Mouse (Mus musculus): ENCODE measurements around the gene Gdpd1. TPM values are rescaled to one million over a fixed set of nuclear protein-coding genes. Genes with fewer than 3 reads are reported as not detected.
"Not testable (repeated sequence)": the region's sequence is repeated elsewhere in the genome, so short reads cannot be mapped to it uniquely, and the experiment has no call there.

Gene Gdpd1
- total and polyA plus RNA-seq, 2 experiments from 2014 or later, result 59.9 to 157 TPM

DNA sequence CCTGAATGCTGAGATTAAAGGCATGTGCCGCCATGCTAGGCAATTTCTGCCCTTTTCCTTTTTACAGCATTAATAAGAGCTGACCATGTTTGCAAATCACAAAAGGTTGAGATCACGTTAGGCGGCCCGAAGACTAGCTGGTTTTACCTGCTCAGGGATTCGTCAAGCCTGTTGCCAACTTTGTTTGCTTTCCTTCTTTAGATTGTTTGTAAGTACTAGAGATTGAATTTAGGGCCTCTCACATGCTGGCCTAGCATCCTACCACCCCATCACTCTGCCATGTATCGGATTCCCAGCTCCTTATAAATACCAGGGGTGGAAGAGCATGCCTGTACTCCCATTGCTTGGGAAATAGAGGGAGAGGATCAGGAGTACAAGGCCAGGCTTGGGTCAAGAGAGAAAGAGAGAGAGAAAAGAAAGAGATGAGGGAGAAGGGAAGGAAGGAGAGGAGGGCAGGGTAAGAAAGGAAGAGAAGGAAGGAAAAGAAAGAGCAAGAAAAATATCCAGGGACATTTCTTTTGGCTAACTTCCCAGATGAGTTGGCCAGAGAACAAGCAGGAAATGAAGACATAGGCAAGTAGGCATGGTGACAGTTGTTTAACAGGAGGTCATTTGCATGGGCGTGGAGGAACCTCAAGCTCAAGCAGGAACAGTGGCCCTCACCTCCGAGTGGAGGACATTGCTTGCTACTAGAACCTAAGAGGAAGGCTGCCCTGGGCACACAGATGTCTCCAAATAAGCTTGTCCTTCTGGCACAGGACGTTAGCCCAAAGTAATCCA, 47.6 kb downstream of the Gdpd1 start:
- WGBS, result 77% methylated on average over 9 of the region's 9 CpGs

DNA sequence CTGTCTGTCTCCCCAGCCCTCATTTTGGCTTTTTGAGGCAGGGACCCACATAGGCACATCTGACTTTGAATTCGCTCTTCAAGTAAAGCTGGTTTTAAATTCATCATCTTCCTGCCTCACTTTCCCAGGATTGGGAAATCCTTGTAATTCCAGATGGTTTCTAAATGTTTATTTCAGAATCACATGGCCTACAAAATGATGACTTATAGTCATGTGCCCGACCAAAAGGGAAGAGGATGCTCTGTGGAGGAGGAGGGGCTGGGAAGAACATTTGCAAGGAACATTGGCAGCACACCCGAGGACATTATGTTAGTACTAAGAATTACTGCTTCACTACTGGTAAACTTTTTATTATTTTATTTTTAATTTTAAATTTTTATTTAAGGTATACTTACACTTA, 48.5 kb downstream of the Gdpd1 start:
- DNase-seq (ENCODE audit: low spot score) (no peak), ATAC-seq (no peak)
- 84% methylated on average over 3 of the region's 3 CpGs for WGBS
- Histone ChIP-seq H3K4me2 (ENCODE audit: low read depth, low read length) (no peak overlapping the region), H3K9ac (replicated peaks; ENCODE audit: low read length) (no peak overlapping the region), H3K27ac (no peak overlapping the region), H3K4me3 (ENCODE audit: low read length) (no peak overlapping the region), H3K36me3 (ENCODE audit: insufficient read depth, low read length) (no peaks in the 10 kb centered on the region), H3K4me1 (ENCODE audit: insufficient read depth, low read length) (no peaks in the 10 kb centered on the region), H3K9me3 (ENCODE audit: low read length) (no peaks in the 10 kb centered on the region), H3K27me3 (ENCODE audit: insufficient read depth, low read length) (no peaks in the 10 kb centered on the region)
- TF ChIP-seq CTCF (IDR thresholded peaks at IDR 0.05; ENCODE audit: low read depth), result no peak

More for the DNA sequence above, 47.6 kb downstream of the Gdpd1 start:
- no peaks in the 10 kb centered on the region for H3K9me3 ChIP-seq (ENCODE audit: low read length)
- TF ChIP-seq CTCF (IDR thresholded peaks at IDR 0.05; ENCODE audit: low read depth), result no peak
- H3K4me1 ChIP-seq (ENCODE audit: insufficient read depth, low read length), result no peaks in the 10 kb centered on the region
- DNase-seq (ENCODE audit: low spot score) (no peak), ATAC-seq (no peak)
- no peak overlapping the region for H3K9ac ChIP-seq (replicated peaks; ENCODE audit: low read length)
- no peak overlapping the region for H3K4me2 ChIP-seq (ENCODE audit: low read depth, low read length)
- no peak overlapping the region for H3K27ac ChIP-seq
- H3K27me3 ChIP-seq (ENCODE audit: insufficient read depth, low read length), result no peaks in the 10 kb centered on the region
- no peak overlapping the region for H3K4me3 ChIP-seq (ENCODE audit: low read length)
- H3K36me3 ChIP-seq (ENCODE audit: insufficient read depth, low read length), result no peaks in the 10 kb centered on the region

DNA sequence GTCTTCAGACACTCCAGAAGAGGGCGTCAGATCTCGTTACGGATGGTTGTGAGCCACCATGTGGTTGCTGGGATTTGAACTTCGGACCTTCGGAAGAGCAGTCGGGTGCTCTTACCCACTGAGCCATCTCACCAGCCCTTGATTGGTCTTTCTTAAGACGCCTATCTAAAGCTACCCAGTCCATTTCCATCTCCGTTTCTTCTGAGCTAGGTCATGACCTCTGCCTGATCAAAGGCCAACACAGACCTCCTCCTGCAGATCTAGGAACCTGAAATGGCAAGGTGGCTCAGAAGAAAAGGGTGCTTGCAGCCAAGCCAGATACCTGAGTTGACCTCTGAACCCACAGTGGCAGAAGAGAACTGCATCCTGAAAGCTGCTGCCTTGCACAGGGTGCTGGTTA, 50.6 kb downstream of the Gdpd1 start:
- H3K9me3 ChIP-seq (ENCODE audit: low read length); ATAC-seq; H3K36me3 ChIP-seq (ENCODE audit: insufficient read depth, low read length); H3K4me1 ChIP-seq (ENCODE audit: insufficient read depth, low read length); DNase-seq (ENCODE audit: low spot score); H3K4me3 ChIP-seq (ENCODE audit: low read length); H3K4me2 ChIP-seq (ENCODE audit: low read depth, low read length); H3K27ac ChIP-seq; H3K9ac ChIP-seq (replicated peaks; ENCODE audit: low read length); H3K27me3 ChIP-seq (ENCODE audit: insufficient read depth, low read length): not testable (repeated sequence)
- WGBS, result 73% methylated on average over 8 of the region's 8 CpGs

DNA sequence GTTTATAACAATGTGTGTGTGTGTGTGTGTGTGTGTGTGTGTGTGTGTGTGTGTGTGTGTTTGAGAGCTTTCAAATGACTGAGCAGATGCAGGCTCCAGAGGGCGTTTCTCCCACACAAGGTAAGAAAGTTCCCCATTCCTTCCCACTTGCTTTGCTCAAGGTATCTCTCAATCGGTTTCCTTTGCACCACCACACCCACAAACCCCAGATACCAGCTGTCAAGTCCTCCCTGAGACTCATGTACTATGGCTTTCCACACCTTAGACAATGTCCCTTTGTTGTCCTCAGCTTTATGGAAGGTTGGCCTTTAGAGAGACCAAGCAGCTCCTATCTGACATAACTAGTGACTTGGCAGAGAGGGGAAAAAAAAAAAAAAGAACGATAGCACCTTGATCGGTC, 51.1 kb downstream of the Gdpd1 start:
- no peaks in the 10 kb centered on the region for H3K27me3 ChIP-seq (ENCODE audit: insufficient read depth, low read length)
- no peak overlapping the region for H3K4me2 ChIP-seq (ENCODE audit: low read depth, low read length)
- DNase-seq (ENCODE audit: low spot score), result no peak
- 80% methylated on average over 4 of the region's 4 CpGs for WGBS
- no peaks in the 10 kb centered on the region for H3K9me3 ChIP-seq (ENCODE audit: low read length)
- H3K36me3 ChIP-seq (ENCODE audit: insufficient read depth, low read length), result no peaks in the 10 kb centered on the region
- TF ChIP-seq CTCF (IDR thresholded peaks at IDR 0.05; ENCODE audit: low read depth), result no peak
- no peak overlapping the region for H3K27ac ChIP-seq
- H3K4me1 ChIP-seq (ENCODE audit: insufficient read depth, low read length), result no peaks in the 10 kb centered on the region
- no peak overlapping the region for H3K9ac ChIP-seq (replicated peaks; ENCODE audit: low read length)
- no peak overlapping the region for H3K4me3 ChIP-seq (ENCODE audit: low read length)
- ATAC-seq, result no peak

DNA sequence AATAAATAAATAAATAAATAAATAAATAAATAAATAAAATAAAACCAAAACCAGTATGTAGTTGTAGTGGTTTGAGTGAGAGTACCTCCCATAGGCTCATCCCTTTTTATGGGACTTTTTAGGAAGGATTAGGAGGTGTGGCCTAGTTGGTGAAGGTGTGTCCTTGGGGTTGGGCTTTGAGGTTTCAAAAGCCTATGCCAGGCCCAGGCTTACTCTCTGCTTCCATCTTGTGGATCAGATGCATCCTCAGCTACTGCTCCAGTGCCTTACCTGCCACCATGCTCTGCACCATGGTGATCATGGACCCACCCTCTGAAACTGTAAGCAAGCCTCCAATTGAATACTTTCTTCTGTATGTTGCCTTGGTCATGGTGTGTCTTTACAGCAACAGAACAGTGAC, 52.3 kb downstream of the Gdpd1 start:
- DNase-seq (ENCODE audit: low spot score), result no peak
- no peak overlapping the region for H3K27ac ChIP-seq
- H3K4me3 ChIP-seq (ENCODE audit: low read length), result no peak overlapping the region
- no peaks in the 10 kb centered on the region for H3K36me3 ChIP-seq (ENCODE audit: insufficient read depth, low read length)
- no peaks in the 10 kb centered on the region for H3K27me3 ChIP-seq (ENCODE audit: insufficient read depth, low read length)
- H3K9ac ChIP-seq (replicated peaks; ENCODE audit: low read length), result no peak overlapping the region
- no peak overlapping the region for H3K4me2 ChIP-seq (ENCODE audit: low read depth, low read length)
- no peaks in the 10 kb centered on the region for H3K4me1 ChIP-seq (ENCODE audit: insufficient read depth, low read length)
- 0 out of 2 replicates have a peak, but pooled peaks have one; percentile 7 for TF ChIP-seq CTCF (IDR thresholded peaks at IDR 0.05; ENCODE audit: low read depth)
- no peak for ATAC-seq
- H3K9me3 ChIP-seq (ENCODE audit: low read length), result no peaks in the 10 kb centered on the region

DNA sequence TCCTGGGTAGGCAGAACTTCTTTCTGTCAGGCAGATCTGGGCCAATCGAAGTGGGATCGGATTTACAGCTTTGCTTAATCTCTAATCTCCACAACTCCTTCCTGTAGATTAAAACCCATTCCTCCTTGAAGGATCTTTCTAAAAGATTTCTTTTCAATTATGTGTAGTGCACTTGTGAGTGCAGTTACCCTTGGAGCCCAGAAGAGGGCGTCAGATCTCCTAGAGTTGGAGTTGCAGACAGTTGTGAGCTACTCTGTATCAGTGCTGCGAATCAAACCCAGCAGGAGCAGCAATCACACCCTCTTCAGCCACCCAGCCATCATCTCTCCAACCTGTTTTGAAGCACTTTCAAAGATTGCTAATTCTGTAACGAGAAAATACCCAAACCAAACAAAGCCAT, 53.4 kb downstream of the Gdpd1 start:
- Histone ChIP-seq H3K36me3 (ENCODE audit: insufficient read depth, low read length) (no peaks in the 10 kb centered on the region), H3K27me3 (ENCODE audit: insufficient read depth, low read length) (no peaks in the 10 kb centered on the region), H3K9me3 (ENCODE audit: low read length) (no peaks in the 10 kb centered on the region), H3K27ac (no peak overlapping the region), H3K9ac (replicated peaks; ENCODE audit: low read length) (no peak overlapping the region), H3K4me1 (ENCODE audit: insufficient read depth, low read length) (no peaks in the 10 kb centered on the region), H3K4me3 (ENCODE audit: low read length) (no peak overlapping the region), H3K4me2 (ENCODE audit: low read depth, low read length) (no peak overlapping the region)
- no peak for TF ChIP-seq CTCF (IDR thresholded peaks at IDR 0.05; ENCODE audit: low read depth)
- WGBS, result 82% methylated on average over 5 of the region's 5 CpGs
- DNase-seq (ENCODE audit: low spot score) (no peak), ATAC-seq (no peak)

DNA sequence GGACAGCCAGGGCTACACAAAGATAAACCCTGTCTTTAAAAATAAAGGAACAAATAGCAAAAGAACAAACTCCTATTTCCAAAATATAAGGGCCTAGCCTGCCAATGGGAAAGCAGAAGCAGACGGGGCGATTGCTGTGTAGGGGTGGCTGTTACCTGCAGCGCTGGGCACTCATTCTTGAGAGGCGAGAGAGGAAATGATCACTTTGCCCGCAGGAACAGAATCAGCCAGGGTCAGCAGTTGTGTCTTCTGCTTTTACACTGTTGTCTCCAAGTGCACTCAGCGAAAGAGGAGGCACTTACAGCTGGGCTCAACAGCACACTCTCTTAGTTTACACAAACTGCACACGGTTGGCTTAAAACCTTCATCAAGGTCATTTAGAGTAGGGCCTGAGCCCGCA, 54.4 kb downstream of the Gdpd1 start:
- H3K9me3 ChIP-seq (ENCODE audit: low read length), result no peaks in the 10 kb centered on the region
- H3K27me3 ChIP-seq (ENCODE audit: insufficient read depth, low read length), result no peaks in the 10 kb centered on the region
- no peaks in the 10 kb centered on the region for H3K4me1 ChIP-seq (ENCODE audit: insufficient read depth, low read length)
- no peaks in the 10 kb centered on the region for H3K36me3 ChIP-seq (ENCODE audit: insufficient read depth, low read length)
- TF ChIP-seq CTCF (IDR thresholded peaks at IDR 0.05; ENCODE audit: low read depth), result no peak
- DNase-seq (ENCODE audit: low spot score) (no peak), ATAC-seq (no peak)
- no peak overlapping the region for H3K4me2 ChIP-seq (ENCODE audit: low read depth, low read length)
- H3K27ac ChIP-seq, result no peak overlapping the region
- no peak overlapping the region for H3K9ac ChIP-seq (replicated peaks; ENCODE audit: low read length)
- WGBS, result 88% methylated on average over 8 of the region's 8 CpGs
- no peak overlapping the region for H3K4me3 ChIP-seq (ENCODE audit: low read length)

Data from hindbrain, postnatal 0 days (tissue).